Mouse (Mus musculus): ENCODE results near the gene 2300003K06Rik. TPM values are rescaled to one million over a fixed set of nuclear protein-coding genes. Genes with fewer than 3 reads are reported as not detected.
A peak's percentile ranks its signal among the peaks of the same experiment; 100 is the strongest.
"Not testable (repeated sequence)": the region's sequence is repeated elsewhere in the genome, so short reads cannot be mapped to it uniquely, and the experiment has no call there.

Gene 2300003K06Rik
- not detected in 2 replicates for polyA plus RNA-seq (2015; fragmentation: Nextera tagmentation; extraction: Ambion mirVana)

DNA sequence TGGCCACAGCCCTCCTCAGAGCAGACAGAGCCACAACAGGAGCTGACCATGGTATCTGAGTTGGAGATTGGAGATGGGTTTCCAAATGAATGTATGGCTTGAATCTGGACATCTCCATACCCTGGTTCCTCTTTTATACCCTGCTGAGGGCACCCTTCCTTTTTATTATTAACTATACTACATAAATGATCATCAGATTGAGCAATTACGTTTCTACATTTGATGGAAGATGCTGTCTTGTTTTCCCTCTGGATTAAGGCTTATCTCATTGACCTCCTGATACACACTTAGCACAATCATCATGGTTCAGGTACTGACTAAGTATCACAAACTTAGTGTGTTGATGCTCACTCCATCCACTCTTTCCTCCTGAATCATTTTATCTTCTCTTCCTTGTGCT lies at the start of gene 2300003K06Rik:
2300003K06Rik (minus strand) TSS at position 101 of the 400 bp plus-strand sequence.
- H3K36me3 ChIP-seq, result no peaks in the 10 kb centered on the region
- H3K4me2 ChIP-seq (replicated peaks), result no peak within 1 kb of the TSS
- no peaks in the 10 kb centered on the region for H3K27me3 ChIP-seq
- no peaks in the 10 kb centered on the region for H3K9me3 ChIP-seq
- 74% methylated on average over 1 of the region's 1 CpGs for WGBS
- no peak within 1 kb of the TSS for H3K27ac ChIP-seq (replicated peaks)
- H3K4me3 ChIP-seq, result no peak within 1 kb of the TSS
- ATAC-seq (replicated peaks), result no peak
- no peak within 1 kb of the TSS for H3K9ac ChIP-seq (replicated peaks)
- 0 out of 2 replicates have a peak, but pooled peaks cover 3% of the 10 kb centered on the region for H3K4me1 ChIP-seq

DNA sequence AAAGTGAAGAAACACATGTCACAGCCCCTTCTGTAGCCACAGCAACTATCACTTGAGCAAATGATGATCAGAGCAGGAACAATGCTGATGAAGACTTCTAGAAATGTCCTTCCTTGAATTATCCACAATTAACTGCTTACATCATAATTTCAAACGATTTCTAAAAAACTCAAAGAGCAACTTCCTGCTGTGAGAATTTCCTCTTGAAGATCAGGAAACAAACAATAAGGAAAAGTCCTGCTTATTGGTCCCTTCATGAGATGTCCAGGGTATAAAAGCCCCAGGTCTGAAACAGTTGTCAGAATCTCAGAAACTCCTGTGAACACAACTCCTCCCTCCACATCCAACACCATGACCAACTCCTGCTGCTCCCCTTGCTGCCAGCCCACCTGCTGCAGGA lies 41.0 kb upstream of the 2300003K06Rik start, which contains the start of gene Gm11567:
Gm11567 (plus strand) TSS at position 301 of the 400 bp plus-strand sequence.
- not testable (repeated sequence) for H3K4me2 ChIP-seq (replicated peaks); H3K27ac ChIP-seq (replicated peaks); H3K9me3 ChIP-seq; H3K36me3 ChIP-seq; H3K4me3 ChIP-seq; H3K4me1 ChIP-seq; H3K27me3 ChIP-seq; ATAC-seq (replicated peaks); H3K9ac ChIP-seq (replicated peaks)
- WGBS, result 57% methylated on average over 1 of the region's 1 CpGs

- not testable (repeated sequence) for H3K4me1 ChIP-seq; H3K27ac ChIP-seq (replicated peaks); H3K9me3 ChIP-seq; H3K9ac ChIP-seq (replicated peaks); ATAC-seq (replicated peaks); H3K4me3 ChIP-seq; H3K4me2 ChIP-seq (replicated peaks); H3K27me3 ChIP-seq; H3K36me3 ChIP-seq
- 76% methylated on average over 1 of the region's 1 CpGs for WGBS
Measured at GRCm38 (mm10) chr11:99873089-99873488, 35.2 kb upstream of the 2300003K06Rik start, which contains the start of gene Krtap9-1. Gene Krtap9-1 (plus strand): TSS chr11:99873389.

GRCm38 (mm10) chr11:99864176-99864575 lies 26.3 kb upstream of the 2300003K06Rik start, which contains the start of gene Gm11559:
Gene Gm11559 (plus strand): TSS chr11:99864476.
- H3K9me3 ChIP-seq; H3K4me2 ChIP-seq (replicated peaks); H3K27me3 ChIP-seq; H3K27ac ChIP-seq (replicated peaks); H3K4me1 ChIP-seq; H3K4me3 ChIP-seq; ATAC-seq (replicated peaks); H3K9ac ChIP-seq (replicated peaks); H3K36me3 ChIP-seq: not testable (repeated sequence)
- 76% methylated on average over 1 of the region's 1 CpGs for WGBS

GRCm38 (mm10) chr11:99858761-99859160 lies 20.9 kb upstream of the 2300003K06Rik start:
- WGBS, result 74% methylated on average over 2 of the region's 2 CpGs
- Histone ChIP-seq H3K36me3 (no peaks in the 10 kb centered on the region), H3K27ac (replicated peaks) (no peak overlapping the region)

DNA sequence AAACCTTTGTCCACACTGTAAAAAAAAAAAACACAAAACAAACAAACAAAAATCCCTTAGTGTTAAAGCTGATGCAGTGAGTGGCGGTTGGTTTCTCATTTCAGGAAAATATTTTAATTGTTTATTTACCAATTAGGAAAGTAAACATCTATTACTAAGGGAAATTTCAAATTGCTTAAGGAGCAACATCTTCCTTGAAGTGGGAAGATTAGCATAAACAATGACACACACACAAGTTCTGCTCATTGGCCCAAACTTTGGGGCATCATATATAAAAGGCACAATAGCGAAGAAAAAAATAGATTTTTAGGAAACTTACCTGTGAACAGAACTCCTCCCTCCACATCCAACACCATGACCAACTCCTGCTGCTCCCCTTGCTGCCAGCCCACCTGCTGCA lies 19.8 kb upstream of the 2300003K06Rik start, which contains the start of gene Gm11568:
Gm11568 (plus strand) TSS at position 301 of the 400 bp plus-strand sequence.
- no peaks in the 10 kb centered on the region for H3K36me3 ChIP-seq
- no peak within 1 kb of the TSS for H3K4me3 ChIP-seq
- no peak within 1 kb of the TSS for H3K27ac ChIP-seq (replicated peaks)
- H3K4me1 ChIP-seq, result no peaks in the 10 kb centered on the region
- no peak within 1 kb of the TSS for H3K4me2 ChIP-seq (replicated peaks)
- H3K9ac ChIP-seq (replicated peaks), result no peak within 1 kb of the TSS
- no peaks in the 10 kb centered on the region for H3K27me3 ChIP-seq
- WGBS, result 83% methylated on average over 2 of the region's 2 CpGs
- H3K9me3 ChIP-seq, result no peaks in the 10 kb centered on the region
- no peak for ATAC-seq (replicated peaks)

More at GRCm38 (mm10) chr11:99858761-99859160, 20.9 kb upstream of the 2300003K06Rik start:
- no peak for ATAC-seq (replicated peaks)
- no peak overlapping the region for H3K9ac ChIP-seq (replicated peaks)
- no peak overlapping the region for H3K4me2 ChIP-seq (replicated peaks)
- no peaks in the 10 kb centered on the region for H3K9me3 ChIP-seq
- no peaks in the 10 kb centered on the region for H3K4me1 ChIP-seq
- H3K27me3 ChIP-seq, result no peaks in the 10 kb centered on the region
- H3K4me3 ChIP-seq, result no peak overlapping the region

DNA sequence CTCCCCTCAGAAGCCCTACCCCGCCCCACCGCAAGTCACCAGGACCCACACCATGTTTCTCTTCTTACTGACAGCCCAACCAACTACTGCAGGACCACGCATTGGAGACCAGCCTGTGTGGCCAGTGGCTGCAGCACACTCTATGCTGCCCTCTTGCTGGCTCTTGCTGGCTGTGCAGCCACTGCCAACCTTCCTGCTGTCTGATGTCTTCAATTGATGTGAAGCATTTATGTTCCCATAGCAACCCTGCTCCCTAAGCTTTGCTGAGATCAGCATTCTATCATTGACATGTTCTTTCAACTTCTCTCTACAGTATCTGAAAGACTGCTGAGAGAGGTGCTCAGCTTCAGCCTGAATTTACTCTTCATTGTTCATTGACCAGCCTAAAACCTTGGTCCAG lies 16.3 kb upstream of the 2300003K06Rik start:
- Histone ChIP-seq H3K4me1 (no peaks in the 10 kb centered on the region), H3K4me3 (no peak overlapping the region), H3K9me3 (no peaks in the 10 kb centered on the region), H3K36me3 (no peaks in the 10 kb centered on the region), H3K27ac (replicated peaks) (no peak overlapping the region), H3K27me3 (no peaks in the 10 kb centered on the region), H3K9ac (replicated peaks) (no peak overlapping the region), H3K4me2 (replicated peaks) (no peak overlapping the region)
- 0 out of 2 replicates have a peak, but pooled peaks have one; percentile 32 for ATAC-seq (replicated peaks)
- WGBS, result 63% methylated on average over 3 of the region's 3 CpGs

DNA sequence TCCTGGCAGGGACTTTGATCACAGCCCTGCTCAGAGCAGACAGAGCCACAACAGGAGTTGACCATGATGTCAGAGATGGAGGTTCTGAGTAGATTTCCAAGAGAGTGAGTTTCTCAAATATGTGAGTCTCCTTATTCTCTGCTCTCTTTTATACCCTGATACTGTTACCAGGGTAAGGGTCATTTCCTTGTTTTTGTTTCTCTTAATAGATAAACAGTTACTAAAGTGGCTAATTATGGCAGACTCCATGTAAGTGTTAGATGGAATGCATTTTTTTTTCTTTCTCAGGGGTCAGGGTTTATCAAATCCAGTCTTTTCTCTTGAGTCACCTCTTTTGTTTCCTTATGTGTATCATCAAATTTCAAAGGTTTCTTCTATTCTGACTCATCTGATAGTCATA lies 13.6 kb upstream of the 2300003K06Rik start, which contains the start of gene Krtap4-16:
Krtap4-16 (minus strand) TSS at position 101 of the 400 bp plus-strand sequence.
- ATAC-seq (replicated peaks), result no peak
- H3K4me3 ChIP-seq, result no peak within 1 kb of the TSS
- no peaks in the 10 kb centered on the region for H3K36me3 ChIP-seq
- H3K27me3 ChIP-seq, result no peaks in the 10 kb centered on the region
- H3K9me3 ChIP-seq, result no peaks in the 10 kb centered on the region
- H3K9ac ChIP-seq (replicated peaks), result no peak within 1 kb of the TSS
- H3K27ac ChIP-seq (replicated peaks), result no peak within 1 kb of the TSS
- no peak within 1 kb of the TSS for H3K4me2 ChIP-seq (replicated peaks)
- H3K4me1 ChIP-seq, result no peaks in the 10 kb centered on the region

DNA sequence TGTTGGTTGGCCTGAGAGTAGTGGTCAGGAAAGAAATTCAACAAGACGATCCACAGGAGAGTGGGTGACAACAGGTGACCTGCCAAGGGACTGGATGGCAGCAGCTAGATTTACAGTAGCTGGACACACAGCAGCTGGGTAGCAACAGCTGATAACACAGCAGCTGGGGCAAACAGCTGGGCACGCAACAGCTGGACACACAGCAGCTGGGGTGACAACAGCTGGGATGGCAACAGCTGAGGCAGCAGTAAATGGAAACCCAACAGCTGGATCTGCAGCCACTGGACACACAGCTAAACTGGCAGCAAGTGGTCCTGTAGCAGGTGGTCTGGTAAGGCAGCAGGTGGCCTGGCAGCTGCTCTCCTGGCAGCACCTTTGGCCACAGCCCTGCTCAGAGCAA lies 8.9 kb upstream of the 2300003K06Rik start:
- WGBS, result 84% methylated on average over 2 of the region's 2 CpGs
- Histone ChIP-seq H3K9ac (replicated peaks) (no peak overlapping the region), H3K4me1 (0 out of 2 replicates have a peak, but pooled peaks cover 3% of the 10 kb centered on the region), H3K36me3 (no peaks in the 10 kb centered on the region), H3K4me2 (replicated peaks) (no peak overlapping the region), H3K27ac (replicated peaks) (no peak overlapping the region), H3K9me3 (no peaks in the 10 kb centered on the region), H3K27me3 (no peaks in the 10 kb centered on the region), H3K4me3 (no peak overlapping the region)
- ATAC-seq (replicated peaks), result no peak

DNA sequence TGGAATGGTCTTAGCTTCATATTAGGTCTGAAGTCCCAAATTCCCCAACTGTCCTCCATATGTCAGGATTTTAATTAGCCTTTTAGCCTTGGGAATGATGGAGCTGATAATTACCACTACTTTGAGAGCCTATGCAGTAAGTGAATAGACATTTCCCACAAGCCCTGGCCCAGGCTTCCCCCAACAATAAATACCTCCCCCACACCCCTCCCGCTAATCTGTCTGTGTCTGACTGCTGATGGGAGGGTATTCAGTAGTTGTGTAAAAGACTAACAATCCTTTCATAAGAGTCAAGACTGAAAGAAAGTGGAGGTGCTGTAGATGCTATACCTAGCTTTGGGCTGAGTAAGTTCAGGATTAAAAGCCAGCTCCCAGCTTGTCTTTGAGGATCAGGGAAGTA lies 4.3 kb upstream of the 2300003K06Rik start:
- Histone ChIP-seq H3K4me2 (replicated peaks) (no peak overlapping the region), H3K9ac (replicated peaks) (no peak overlapping the region), H3K36me3 (no peaks in the 10 kb centered on the region), H3K4me1 (0 out of 2 replicates have a peak, but pooled peaks cover 3% of the 10 kb centered on the region), H3K27ac (replicated peaks) (no peak overlapping the region), H3K4me3 (no peak overlapping the region), H3K27me3 (no peaks in the 10 kb centered on the region), H3K9me3 (no peaks in the 10 kb centered on the region)
- WGBS, result 26% methylated on average over 1 of the region's 1 CpGs
- ATAC-seq (replicated peaks), result no peak

- not testable (repeated sequence) for H3K27me3 ChIP-seq; H3K27ac ChIP-seq (replicated peaks); H3K4me3 ChIP-seq; H3K4me1 ChIP-seq; ATAC-seq (replicated peaks); H3K4me2 ChIP-seq (replicated peaks); H3K36me3 ChIP-seq; H3K9me3 ChIP-seq; H3K9ac ChIP-seq (replicated peaks)
- 86% methylated on average over 2 of the region's 2 CpGs for WGBS
Measured at GRCm38 (mm10) chr11:99815566-99815965, 22.3 kb downstream of the 2300003K06Rik start, which contains the start of gene Gm11564. Gene Gm11564 (minus strand): TSS chr11:99815666.

DNA sequence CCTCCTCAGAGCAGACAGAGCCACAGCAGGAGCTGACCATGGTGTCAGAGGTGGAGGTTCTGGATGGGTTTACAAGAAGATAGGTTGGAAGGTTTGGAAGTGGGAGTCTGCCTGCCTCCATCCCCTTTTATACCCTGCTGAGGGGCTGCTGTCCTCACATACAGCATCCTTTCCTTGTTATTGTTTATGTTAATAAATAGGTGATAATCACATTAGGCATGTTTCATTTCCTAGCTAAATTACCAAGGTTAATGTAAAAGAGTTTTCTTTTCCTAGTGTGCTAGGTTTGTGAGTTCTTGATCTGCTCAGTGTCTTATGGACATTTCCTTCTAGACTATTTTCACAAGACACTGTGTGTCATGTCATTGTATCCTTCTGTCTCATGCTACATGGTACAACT lies 28.1 kb downstream of the 2300003K06Rik start, which contains the start of gene Krtap4-13:
Krtap4-13 (minus strand) TSS at position 101 of the 400 bp plus-strand sequence.
- not testable (repeated sequence) for H3K4me1 ChIP-seq; H3K9ac ChIP-seq (replicated peaks); H3K27me3 ChIP-seq; H3K27ac ChIP-seq (replicated peaks); ATAC-seq (replicated peaks); H3K4me2 ChIP-seq (replicated peaks); H3K4me3 ChIP-seq; H3K9me3 ChIP-seq; H3K36me3 ChIP-seq

DNA sequence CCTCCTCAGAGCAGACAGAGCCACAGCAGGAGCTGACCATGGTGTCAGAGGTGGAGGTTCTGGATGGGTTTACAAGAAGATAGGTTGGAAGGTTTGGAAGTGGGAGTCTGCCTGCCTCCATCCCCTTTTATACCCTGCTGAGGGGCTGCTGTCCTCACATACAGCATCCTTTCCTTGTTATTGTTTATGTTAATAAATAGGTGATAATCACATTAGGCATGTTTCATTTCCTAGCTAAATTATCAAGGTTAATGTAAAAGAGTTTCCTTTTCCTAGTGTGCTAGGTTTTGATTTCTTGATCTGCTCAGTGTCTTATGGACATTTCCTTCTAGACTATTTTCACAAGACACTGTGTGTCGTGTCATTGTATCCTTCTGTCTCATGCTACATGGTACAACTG lies 33.5 kb downstream of the 2300003K06Rik start, which contains the start of gene Gm11554:
Gm11554 (minus strand) TSS at position 101 of the 400 bp plus-strand sequence.
- not testable (repeated sequence) for H3K9ac ChIP-seq (replicated peaks); H3K4me3 ChIP-seq; H3K27ac ChIP-seq (replicated peaks); H3K9me3 ChIP-seq; H3K4me2 ChIP-seq (replicated peaks); H3K27me3 ChIP-seq; H3K4me1 ChIP-seq; H3K36me3 ChIP-seq; ATAC-seq (replicated peaks)
- WGBS, result no CpG with 5 or more reads among the region's 1 CpGs

Measured in forebrain, embryonic 15.5 days (tissue).